Mouse (Mus musculus) liver, embryonic 13.5 days (tissue): ENCODE results near the gene Unc5b. TPM values are rescaled to one million over a fixed set of nuclear protein-coding genes. Genes with fewer than 3 reads are reported as not detected.

Source experiments
- ATAC-seq: fragments of 200-750 bp; cut with Nextera tagmentation; 2 replicates; pipeline ENCODE4 v1.8.0; 2017; ENCODE audit warnings: low read depth, mild to moderate bottlenecking, moderate number of reproducible peaks, moderate library complexity
- DNase-seq: peaks from one replicate; pipeline ENCODE4 v3.0.0; 2022
- H3K27ac ChIP-seq: fragments of 300-500 bp; sonication (generic); 2 replicates; pipeline ENCODE4 v1.5.1; 2015; ENCODE audit warnings: moderate library complexity, mild to moderate bottlenecking, inconsistent platforms
- H3K27me3 ChIP-seq: fragments of 300-500 bp; sonication (generic); 2 replicates; pipeline ENCODE4 v1.6.1; 2015; ENCODE audit warnings: mild to moderate bottlenecking, inconsistent platforms
- H3K36me3 ChIP-seq: fragments of 300-500 bp; sonication (generic); 2 replicates; pipeline ENCODE4 v1.6.1; 2015; ENCODE audit warnings: mild to moderate bottlenecking, inconsistent platforms
- H3K4me1 ChIP-seq: fragments of 300-500 bp; sonication (generic); replicated peaks from 2 replicates; pipeline ENCODE4 v1.6.1; 2015; ENCODE audit warnings: inconsistent platforms
- H3K4me2 ChIP-seq: fragments of 300-500 bp; sonication (generic); 2 replicates; pipeline ENCODE4 v1.6.1; 2015; ENCODE audit warnings: inconsistent platforms, mild to moderate bottlenecking, moderate library complexity
- H3K4me3 ChIP-seq: fragments of 300-500 bp; sonication (generic); replicated peaks from 2 replicates; pipeline ENCODE4 v1.5.1; 2015; ENCODE audit warnings: mild to moderate bottlenecking, inconsistent platforms
- H3K9ac ChIP-seq: fragments of 300-500 bp; sonication (generic); 2 replicates; pipeline ENCODE4 v1.6.1; 2015; ENCODE audit warnings: mild to moderate bottlenecking, inconsistent platforms
- H3K9me3 ChIP-seq: fragments of 300-500 bp; sonication (generic); replicated peaks from 2 replicates; pipeline ENCODE4 v1.6.1; 2016; ENCODE audit warnings: inconsistent platforms
- WGBS: fragments of 180-500 bp; shearing (Covaris S2); methylation state at CpG from one replicate; pipeline ENCODE4 v1.1.7; 2015; ENCODE audit not compliant: insufficient replicate concordance; 5-methylcytosine and 5-hydroxymethylcytosine counted together
- polyA plus RNA-seq: library from polyadenylated mRNA; unstranded; fragments of >200 nt; fragmentation: Nextera tagmentation; extraction: Ambion mirVana; gene quantifications from 2 replicates; pipeline ENCODE4 v1.2.1, GENCODE M21; 2015

The Unc5b gene
- polyA plus RNA-seq, 1 experiment from 2014 or later: 0.52 TPM

DNA sequence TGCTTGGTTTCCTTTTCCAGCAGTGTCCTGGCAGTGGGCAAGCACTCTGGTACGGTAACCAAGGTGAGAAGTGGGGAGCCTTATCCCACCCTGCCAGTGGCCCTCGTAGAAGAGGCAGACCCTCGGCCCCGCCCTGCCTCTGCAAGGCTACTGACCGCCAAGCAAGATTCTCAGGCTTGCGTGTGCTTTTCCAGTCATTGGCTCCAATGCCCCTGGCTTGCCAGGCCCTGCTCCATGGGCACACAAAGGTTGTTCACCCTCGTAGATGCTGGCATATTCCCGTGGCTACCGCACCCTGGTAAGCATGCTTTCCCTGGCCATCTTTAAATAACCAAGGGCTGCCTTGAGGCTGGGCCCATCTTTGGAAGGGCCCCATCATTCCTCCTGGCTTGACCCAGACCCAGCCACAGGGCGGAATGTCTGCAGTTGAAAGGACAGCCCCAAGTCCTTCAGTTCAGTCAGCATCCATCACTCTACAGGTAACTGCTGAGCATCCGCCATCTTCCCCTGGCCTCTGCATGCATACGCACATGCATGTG is 11.7 kb downstream of the Unc5b start:
- ATAC-seq (no peak), DNase-seq (no peak)
- peaks cover 15% of the 10 kb centered on the region for H3K4me1 ChIP-seq
- no peak overlapping the region for H3K4me3 ChIP-seq
- 70% methylated on average over 12 of the region's 12 CpGs for WGBS
- no peaks in the 10 kb centered on the region for H3K36me3 ChIP-seq
- no peaks in the 10 kb centered on the region for H3K9me3 ChIP-seq
- H3K4me2 ChIP-seq: no peak overlapping the region
- H3K27ac ChIP-seq: no peak overlapping the region
- H3K9ac ChIP-seq: no peak overlapping the region
- peaks cover 9% of the 10 kb centered on the region for H3K27me3 ChIP-seq

- H3K4me3 ChIP-seq: no peak overlapping the region
- no peaks in the 10 kb centered on the region for H3K9me3 ChIP-seq
- no peak overlapping the region for H3K9ac ChIP-seq
- no peaks in the 10 kb centered on the region for H3K36me3 ChIP-seq
- no peak overlapping the region for H3K27ac ChIP-seq
- peaks cover 9% of the 10 kb centered on the region for H3K27me3 ChIP-seq
- 52% methylated on average over 5 of the region's 5 CpGs for WGBS
- H3K4me1 ChIP-seq: peaks cover 15% of the 10 kb centered on the region
- H3K4me2 ChIP-seq: no peak overlapping the region
- no peak for DNase-seq
- ATAC-seq: no peak
Measured at GRCm38 (mm10) chr10:60819179-60819578, 12.2 kb downstream of the Unc5b start.

DNA sequence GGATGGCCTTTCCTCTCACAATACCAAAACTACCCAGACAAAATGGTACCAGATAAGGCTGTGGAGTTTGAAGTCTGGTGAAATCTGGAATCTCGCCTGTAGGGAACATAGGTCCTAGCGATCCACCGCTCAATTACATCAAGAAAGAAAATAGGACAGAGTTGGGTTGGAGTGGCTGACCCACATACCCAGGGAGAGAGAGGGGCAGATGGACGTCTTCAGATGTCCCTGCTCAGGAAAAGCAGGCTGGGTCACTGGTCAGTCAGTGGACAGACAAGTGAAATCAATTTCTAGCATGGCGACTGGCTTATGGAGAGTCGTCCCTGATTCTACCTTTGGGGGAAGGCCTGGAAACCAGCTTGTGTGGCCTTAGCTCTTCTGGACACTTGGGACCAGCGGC is 12.7 kb downstream of the Unc5b start:
- WGBS: 69% methylated on average over 7 of the region's 7 CpGs
- no peak for DNase-seq
- H3K27me3 ChIP-seq: peaks cover 13% of the 10 kb centered on the region
- H3K9me3 ChIP-seq: no peaks in the 10 kb centered on the region
- no peak overlapping the region for H3K4me3 ChIP-seq
- ATAC-seq: no peak
- H3K9ac ChIP-seq: no peak overlapping the region
- no peak overlapping the region for H3K27ac ChIP-seq
- no peaks in the 10 kb centered on the region for H3K36me3 ChIP-seq
- H3K4me1 ChIP-seq: peaks cover 17% of the 10 kb centered on the region
- no peak overlapping the region for H3K4me2 ChIP-seq

DNA sequence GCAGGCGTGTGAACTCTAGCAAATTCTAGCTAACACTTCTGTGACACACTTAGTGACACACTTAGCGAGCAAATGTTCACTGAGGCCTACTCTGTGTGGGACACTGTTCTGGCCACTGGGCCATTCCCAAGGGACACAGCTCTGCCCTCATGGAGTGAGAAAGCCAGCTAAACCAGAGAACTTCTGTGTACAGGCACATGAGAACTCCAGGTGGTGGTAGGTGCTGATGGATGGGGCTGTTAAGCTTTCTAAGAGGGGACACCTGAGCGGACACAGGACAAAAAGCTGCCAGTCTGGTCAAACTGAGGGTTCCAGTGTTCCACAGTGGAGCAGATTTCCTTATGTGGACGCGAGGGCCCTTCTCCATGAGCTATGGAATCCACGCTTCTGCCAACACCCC is 13.5 kb downstream of the Unc5b start:
- Histone ChIP-seq H3K36me3 (no peaks in the 10 kb centered on the region), H3K27me3 (peaks cover 18% of the 10 kb centered on the region), H3K4me1 (peaks cover 22% of the 10 kb centered on the region), H3K4me3 (no peak overlapping the region), H3K27ac (no peak overlapping the region), H3K4me2 (no peak overlapping the region), H3K9me3 (no peaks in the 10 kb centered on the region), H3K9ac (no peak overlapping the region)
- 70% methylated on average over 6 of the region's 6 CpGs for WGBS
- ATAC-seq (no peak), DNase-seq (no peak)

GRCm38 (mm10) chr10:60816872-60817648 is 14.3 kb downstream of the Unc5b start:
- no peak for DNase-seq
- Histone ChIP-seq H3K9me3 (no peaks in the 10 kb centered on the region), H3K36me3 (no peaks in the 10 kb centered on the region), H3K27ac (no peak overlapping the region), H3K4me1 (peaks cover 24% of the 10 kb centered on the region), H3K9ac (no peak overlapping the region), H3K4me2 (no peak overlapping the region), H3K27me3 (peaks cover 26% of the 10 kb centered on the region), H3K4me3 (no peak overlapping the region)
- 20% methylated on average over 14 of the region's 14 CpGs for WGBS
- ATAC-seq: no peak

GRCm38 (mm10) chr10:60815855-60816254 is 15.5 kb downstream of the Unc5b start:
- Histone ChIP-seq H3K4me2 (no peak overlapping the region), H3K4me3 (no peak overlapping the region), H3K9me3 (no peaks in the 10 kb centered on the region), H3K9ac (0 out of 2 replicates have a peak overlapping the region, but pooled peaks have one; percentile 29), H3K27me3 (peaks cover 38% of the 10 kb centered on the region), H3K4me1 (peaks cover 31% of the 10 kb centered on the region), H3K36me3 (no peaks in the 10 kb centered on the region), H3K27ac (peak overlapping the region; percentile 25; the same call in 1 of the 2 replicates)
- DNase-seq (no peak), ATAC-seq (no peak)
- 0% methylated on average over 1 of the region's 1 CpGs for WGBS

GRCm38 (mm10) chr10:60815059-60815458 is 16.3 kb downstream of the Unc5b start:
- H3K27ac ChIP-seq: peak overlapping the region; percentile 25; the same call in 1 of the 2 replicates
- H3K9me3 ChIP-seq: no peaks in the 10 kb centered on the region
- no peak overlapping the region for H3K4me3 ChIP-seq
- DNase-seq: no peak
- H3K27me3 ChIP-seq: peaks cover 43% of the 10 kb centered on the region
- no peak overlapping the region for H3K9ac ChIP-seq
- H3K4me1 ChIP-seq: peaks cover 31% of the 10 kb centered on the region
- no peak overlapping the region for H3K4me2 ChIP-seq
- WGBS: 10% methylated on average over 6 of the region's 6 CpGs
- H3K36me3 ChIP-seq: no peaks in the 10 kb centered on the region
- ATAC-seq: no peak

GRCm38 (mm10) chr10:60814444-60815057 is 16.8 kb downstream of the Unc5b start:
- WGBS: 4% methylated on average over 10 of the region's 10 CpGs
- Histone ChIP-seq H3K4me3 (no peak overlapping the region), H3K4me2 (no peak overlapping the region), H3K27ac (peak overlapping the region; percentile 34; the same call in 1 of the 2 replicates), H3K36me3 (no peaks in the 10 kb centered on the region), H3K27me3 (peaks cover 43% of the 10 kb centered on the region), H3K9me3 (no peaks in the 10 kb centered on the region), H3K9ac (no peak overlapping the region), H3K4me1 (peaks cover 31% of the 10 kb centered on the region)
- ATAC-seq: no peak
- no peak for DNase-seq

GRCm38 (mm10) chr10:60813606-60814005 is 17.8 kb downstream of the Unc5b start:
- ATAC-seq (no peak), DNase-seq (no peak)
- H3K36me3 ChIP-seq: no peaks in the 10 kb centered on the region
- H3K9ac ChIP-seq: no peak overlapping the region
- peaks cover 31% of the 10 kb centered on the region for H3K4me1 ChIP-seq
- no peaks in the 10 kb centered on the region for H3K9me3 ChIP-seq
- WGBS: 6% methylated on average over 8 of the region's 8 CpGs
- H3K27me3 ChIP-seq: peaks cover 43% of the 10 kb centered on the region
- 0 out of 2 replicates have a peak overlapping the region, but pooled peaks have one; percentile 34 for H3K27ac ChIP-seq
- H3K4me2 ChIP-seq: no peak overlapping the region
- no peak overlapping the region for H3K4me3 ChIP-seq

DNA sequence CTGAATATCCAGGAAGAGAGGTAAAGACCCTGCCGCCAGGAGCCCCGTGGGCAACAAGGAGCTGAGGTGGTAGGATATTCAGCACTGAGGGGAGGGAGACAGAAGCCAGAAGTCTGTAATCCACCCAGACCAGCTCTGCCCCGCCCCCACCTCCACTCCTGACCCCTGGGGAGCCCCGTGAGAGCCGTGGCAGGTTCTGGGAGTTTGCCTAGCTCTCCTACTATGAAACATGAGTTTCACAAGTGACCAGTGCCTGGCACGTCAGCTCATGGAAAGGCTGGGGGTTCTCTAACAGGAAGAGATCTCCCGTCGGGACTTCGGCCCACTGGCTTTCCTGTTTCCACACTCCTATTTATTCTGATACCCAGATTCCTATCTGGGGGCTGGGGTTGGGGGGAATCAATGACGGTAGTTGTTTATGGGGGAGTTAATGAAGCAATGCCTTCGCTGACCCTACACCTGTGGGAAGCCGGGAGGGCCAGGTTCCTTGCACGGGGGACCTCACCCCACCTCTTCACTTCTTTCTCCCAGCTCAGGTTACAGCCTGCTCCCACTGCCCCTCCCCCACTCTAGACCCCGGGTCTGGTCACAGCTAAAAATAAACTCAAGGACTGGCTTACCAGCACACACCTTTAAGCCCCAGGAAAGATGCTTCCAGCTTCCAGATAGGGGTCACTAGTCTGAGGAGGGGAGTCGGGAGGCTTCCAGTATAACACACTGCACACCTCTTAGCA is 19.4 kb downstream of the Unc5b start:
- DNase-seq (no peak), ATAC-seq (no peak)
- Histone ChIP-seq H3K4me2 (no peak overlapping the region), H3K9me3 (no peaks in the 10 kb centered on the region), H3K27ac (no peak overlapping the region), H3K4me3 (no peak overlapping the region), H3K9ac (no peak overlapping the region), H3K4me1 (peaks cover 35% of the 10 kb centered on the region), H3K27me3 (peaks cover 49% of the 10 kb centered on the region), H3K36me3 (no peaks in the 10 kb centered on the region)
- WGBS: 7% methylated on average over 15 of the region's 15 CpGs

- no peak overlapping the region for H3K4me2 ChIP-seq
- H3K36me3 ChIP-seq: no peaks in the 10 kb centered on the region
- H3K27ac ChIP-seq: no peak overlapping the region
- H3K4me3 ChIP-seq: no peak overlapping the region
- WGBS: 18% methylated on average over 6 of the region's 6 CpGs
- no peak for ATAC-seq
- peaks cover 15% of the 10 kb centered on the region for H3K4me1 ChIP-seq
- DNase-seq: no peak
- H3K9ac ChIP-seq: no peak overlapping the region
- H3K9me3 ChIP-seq: no peaks in the 10 kb centered on the region
- H3K27me3 ChIP-seq: peaks cover 38% of the 10 kb centered on the region
Measured at GRCm38 (mm10) chr10:60808447-60808846, 22.9 kb downstream of the Unc5b start.
